Mouse (Mus musculus): ENCODE results near the gene Galc.

DNA sequence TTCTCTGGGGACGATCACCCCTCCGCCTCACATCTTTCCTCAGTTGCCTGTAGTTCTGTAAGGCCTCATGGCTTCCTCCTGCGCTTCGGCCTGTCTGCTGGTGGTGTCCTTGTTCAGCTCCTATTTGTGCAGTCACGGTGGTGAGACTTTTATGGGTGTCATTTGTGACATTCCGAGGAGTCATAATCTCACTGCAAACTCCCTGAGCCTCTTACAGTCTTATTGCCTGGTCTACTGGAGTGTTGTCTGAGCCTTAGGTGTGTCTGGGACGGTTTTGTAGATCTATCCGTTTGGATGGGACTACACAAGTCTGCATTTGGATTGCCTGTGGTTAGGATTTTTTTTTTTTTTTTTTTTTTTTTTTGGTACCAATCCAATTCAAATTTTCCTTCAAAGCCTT is 8.9 kb downstream of the Galc start:
- TF ChIP-seq CTCF (IDR thresholded peaks at IDR 0.05; ENCODE audit: borderline replicate concordance, insufficient read depth, low read depth, low read length) (no peak), POLR2A (IDR thresholded peaks at IDR 0.05; ENCODE audit: borderline replicate concordance, insufficient read depth, low read length) (no peak)

Measured in cerebellum, adult 2 months (tissue).